Mouse (Mus musculus) midbrain, embryonic 13.5 days (tissue): Measurements from ENCODE around the gene Rad51b. TPM values are rescaled to one million over a fixed set of nuclear protein-coding genes. Genes with fewer than 3 reads are reported as not detected.

Source experiments
- ATAC-seq: fragments of 200-750 bp; cut with Nextera tagmentation; 2 replicates; pipeline ENCODE4 v1.8.0; 2017; ENCODE audit warnings: mild to moderate bottlenecking, moderate TSS enrichment, moderate library complexity
- H3K27ac ChIP-seq: fragments of 300-500 bp; sonication (generic); 2 replicates; pipeline ENCODE4 v1.5.1; 2015; ENCODE audit warnings: inconsistent platforms, mild to moderate bottlenecking, moderate library complexity
- H3K27me3 ChIP-seq: fragments of 300-500 bp; sonication (generic); 2 replicates; pipeline ENCODE4 v1.6.1; 2015; ENCODE audit warnings: mild to moderate bottlenecking, inconsistent platforms
- H3K36me3 ChIP-seq: fragments of 300-500 bp; sonication (generic); 2 replicates; pipeline ENCODE4 v1.6.1; 2015; ENCODE audit warnings: mild to moderate bottlenecking, inconsistent platforms
- H3K4me1 ChIP-seq: fragments of 300-500 bp; sonication (generic); replicated peaks from 2 replicates; pipeline ENCODE4 v1.6.1; 2015; ENCODE audit warnings: inconsistent platforms
- H3K4me2 ChIP-seq: fragments of 300-500 bp; sonication (generic); replicated peaks from 2 replicates; pipeline ENCODE4 v1.6.1; 2015; ENCODE audit warnings: moderate library complexity, mild to moderate bottlenecking, inconsistent platforms
- H3K4me3 ChIP-seq: fragments of 300-500 bp; sonication (generic); replicated peaks from 2 replicates; pipeline ENCODE4 v1.5.1; 2015; ENCODE audit warnings: mild to moderate bottlenecking, inconsistent platforms
- H3K9ac ChIP-seq: fragments of 300-500 bp; sonication (generic); replicated peaks from 2 replicates; pipeline ENCODE4 v1.6.1; 2015; ENCODE audit warnings: mild to moderate bottlenecking, inconsistent platforms
- H3K9me3 ChIP-seq: fragments of 300-500 bp; sonication (generic); 2 replicates; pipeline ENCODE4 v1.6.1; 2016; ENCODE audit warnings: mild to moderate bottlenecking, inconsistent platforms
- WGBS: fragments of 180-500 bp; shearing (Covaris S2); methylation state at CpG from one replicate; pipeline ENCODE4 v1.1.7; 2015; 5-methylcytosine and 5-hydroxymethylcytosine counted together
- polyA plus RNA-seq: library from polyadenylated mRNA; unstranded; fragments of >200 nt; fragmentation: Nextera tagmentation; extraction: Ambion mirVana; gene quantifications from 2 replicates; pipeline ENCODE4 v1.2.1, GENCODE M21; 2015

Rad51b gene
- polyA plus RNA-seq, 1 experiment from 2014 or later = 3.2 TPM

DNA sequence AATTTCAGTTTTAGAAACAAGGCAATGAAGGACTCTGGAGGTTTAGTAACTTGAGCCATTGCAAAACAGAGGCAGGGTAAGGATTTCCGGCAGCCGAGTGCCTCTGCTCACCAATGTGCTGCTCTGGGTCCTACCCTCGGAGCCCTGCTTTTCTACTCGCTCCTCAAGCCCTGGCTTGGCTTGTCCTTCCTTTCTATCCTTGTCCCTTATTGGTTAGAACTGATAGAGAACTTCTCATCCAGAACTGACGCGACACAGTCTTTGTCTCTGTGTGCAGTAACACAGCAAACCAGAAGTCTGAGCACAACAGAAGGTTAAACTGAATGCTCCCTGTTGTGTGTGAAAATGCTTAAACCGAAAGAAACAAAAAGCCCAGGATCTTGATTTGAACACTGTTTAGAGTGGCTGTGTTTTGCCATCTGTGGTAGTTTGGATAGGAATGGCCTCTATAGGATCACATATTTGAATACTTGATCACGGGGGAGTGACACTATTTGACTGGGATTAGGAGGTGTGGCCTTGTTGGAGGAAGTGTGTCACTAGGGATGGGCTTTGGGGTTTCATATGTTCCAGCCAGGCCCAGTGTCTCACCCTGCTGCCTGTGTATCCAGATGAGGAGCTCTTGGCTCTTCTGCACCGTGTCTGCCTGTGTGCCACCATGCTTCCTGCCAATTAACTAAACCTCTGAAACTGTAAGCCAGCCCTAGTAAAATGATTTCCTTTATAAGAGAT is 389.7 kb downstream of the Rad51b start:
- Histone ChIP-seq H3K4me3 (no peak overlapping the region), H3K4me2 (no peak overlapping the region), H3K27me3 (no peaks in the 10 kb centered on the region), H3K4me1 (peaks cover 9% of the 10 kb centered on the region), H3K9me3 (no peaks in the 10 kb centered on the region), H3K9ac (no peak overlapping the region), H3K27ac (no peak overlapping the region), H3K36me3 (no peaks in the 10 kb centered on the region)
- WGBS = 48% methylated on average over 9 of the region's 9 CpGs
- ATAC-seq = no peak

- Histone ChIP-seq H3K27me3 (no peaks in the 10 kb centered on the region), H3K9ac (no peak overlapping the region), H3K4me1 (peaks cover 9% of the 10 kb centered on the region), H3K4me2 (no peak overlapping the region), H3K9me3 (no peaks in the 10 kb centered on the region), H3K27ac (no peak overlapping the region), H3K4me3 (no peak overlapping the region), H3K36me3 (no peaks in the 10 kb centered on the region)
- 74% methylated on average over 7 of the region's 7 CpGs for WGBS
- no peak for ATAC-seq
Measured at GRCm38 (mm10) chr12:79687683-79688386, 390.8 kb downstream of the Rad51b start.

- Histone ChIP-seq H3K4me2 (no peak overlapping the region), H3K9me3 (no peaks in the 10 kb centered on the region), H3K36me3 (no peaks in the 10 kb centered on the region), H3K9ac (no peak overlapping the region), H3K27ac (no peak overlapping the region), H3K4me3 (no peak overlapping the region), H3K27me3 (no peaks in the 10 kb centered on the region), H3K4me1 (peaks cover 9% of the 10 kb centered on the region)
- WGBS = 77% methylated on average over 8 of the region's 8 CpGs
- no peak for ATAC-seq
Measured at GRCm38 (mm10) chr12:79689299-79689698, 392.2 kb downstream of the Rad51b start.

DNA sequence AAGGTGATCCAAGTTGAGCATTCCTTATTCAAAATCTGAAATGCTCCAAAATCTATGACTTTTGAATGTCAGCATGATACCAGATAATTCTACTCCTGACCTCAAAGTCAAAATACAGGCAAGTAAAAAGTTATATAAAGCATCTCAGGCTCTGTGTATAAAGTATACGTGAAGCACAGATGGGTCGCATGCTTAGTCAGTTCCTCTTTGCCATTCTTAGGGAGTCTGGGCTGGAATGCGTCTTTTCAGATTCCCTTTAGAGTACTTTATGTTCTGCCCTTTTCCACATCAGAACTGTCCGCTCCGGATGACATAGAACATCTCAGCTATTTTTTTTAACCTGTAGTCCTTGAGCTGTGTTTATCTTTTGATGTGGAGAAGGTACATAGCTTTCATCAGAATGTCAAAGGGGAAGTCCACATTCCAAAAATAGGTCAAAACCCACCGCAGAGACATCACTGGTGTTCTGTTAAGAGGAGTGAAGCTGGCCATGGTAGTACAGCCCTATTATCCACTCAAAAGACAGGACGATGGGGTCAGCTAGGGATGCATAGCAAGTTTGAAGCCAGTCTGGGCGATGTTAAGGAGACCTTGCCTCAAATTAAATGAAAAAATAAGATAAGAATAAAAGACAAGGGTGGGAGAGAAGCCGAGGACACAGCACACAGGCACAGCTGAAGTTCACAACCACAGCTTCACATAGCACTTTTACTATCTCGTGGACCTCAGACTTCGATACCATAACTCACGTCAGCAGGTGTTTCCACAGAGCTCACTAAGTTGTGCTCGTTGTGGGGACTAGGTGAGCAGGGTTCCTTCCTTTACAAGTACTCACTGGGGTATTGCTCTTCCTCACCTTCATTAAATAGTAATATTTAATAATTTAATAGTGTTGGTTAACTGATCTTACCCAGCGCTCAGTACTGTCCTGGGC is 395.1 kb downstream of the Rad51b start:
- Histone ChIP-seq H3K4me3 (no peak overlapping the region), H3K9me3 (no peaks in the 10 kb centered on the region), H3K4me1 (peaks cover 8% of the 10 kb centered on the region; the same call in 1 of the 2 replicates), H3K27me3 (no peaks in the 10 kb centered on the region), H3K36me3 (no peaks in the 10 kb centered on the region), H3K9ac (no peak overlapping the region), H3K27ac (no peak overlapping the region), H3K4me2 (no peak overlapping the region)
- 94% methylated on average over 14 of the region's 14 CpGs for WGBS
- no peak for ATAC-seq

- H3K9me3 ChIP-seq = no peaks in the 10 kb centered on the region
- no peak for ATAC-seq
- H3K4me3 ChIP-seq = no peak overlapping the region
- peaks cover 5% of the 10 kb centered on the region; the same call in 1 of the 2 replicates for H3K4me1 ChIP-seq
- H3K27ac ChIP-seq = no peak overlapping the region
- H3K4me2 ChIP-seq = no peak overlapping the region
- H3K9ac ChIP-seq = no peak overlapping the region
- H3K36me3 ChIP-seq = no peaks in the 10 kb centered on the region
- no peaks in the 10 kb centered on the region for H3K27me3 ChIP-seq
- 40% methylated on average over 3 of the region's 3 CpGs for WGBS
Measured at GRCm38 (mm10) chr12:79695832-79696434, 398.9 kb downstream of the Rad51b start.

- Histone ChIP-seq H3K9ac (no peak overlapping the region), H3K27ac (no peak overlapping the region)
Measured at GRCm38 (mm10) chr12:79703555-79703954, 406.5 kb downstream of the Rad51b start.

DNA sequence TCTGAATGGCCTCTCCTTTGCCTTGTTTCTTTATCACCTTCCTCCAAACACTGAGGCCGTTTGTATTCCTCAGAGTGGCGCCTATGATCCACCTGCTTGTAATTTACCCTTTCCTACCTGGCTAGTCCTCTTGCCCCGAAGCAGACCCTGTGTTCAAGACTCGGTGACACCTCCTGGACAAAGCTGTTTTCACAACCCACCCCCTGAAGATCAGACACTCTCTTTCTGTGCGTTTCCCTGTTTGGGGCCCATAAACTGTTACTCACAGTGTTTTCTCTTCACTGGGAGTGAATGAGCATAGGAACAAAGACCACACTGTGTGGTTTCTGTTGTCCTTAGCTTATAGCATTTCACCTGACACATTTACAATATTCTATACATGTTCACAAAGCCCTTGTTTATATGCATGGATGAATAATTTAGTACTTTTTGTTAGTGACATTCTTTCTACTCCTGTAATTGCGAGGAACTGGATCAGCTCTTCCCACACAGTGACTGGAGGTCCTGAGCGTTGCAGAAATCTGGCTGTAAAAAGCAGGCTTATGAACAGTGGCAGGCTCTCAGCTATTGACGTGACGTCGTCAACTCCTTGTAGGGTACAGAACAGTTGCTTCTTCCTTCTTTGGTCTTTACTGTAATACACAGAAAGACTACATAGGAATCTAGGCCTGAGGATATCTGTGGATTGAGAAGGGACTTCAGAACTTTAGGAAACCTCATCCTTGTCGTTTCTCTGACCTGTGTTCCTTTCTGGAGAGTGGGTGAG is 408.6 kb downstream of the Rad51b start:
- Histone ChIP-seq H3K36me3 (no peaks in the 10 kb centered on the region), H3K9ac (no peak overlapping the region), H3K4me1 (peaks cover 53% of the 10 kb centered on the region), H3K9me3 (no peaks in the 10 kb centered on the region), H3K27me3 (no peaks in the 10 kb centered on the region), H3K4me3 (no peak overlapping the region), H3K4me2 (no peak overlapping the region), H3K27ac (0 out of 2 replicates have a peak overlapping the region, but pooled peaks have one; percentile 44)
- ATAC-seq = no peak
- WGBS = 52% methylated on average over 11 of the region's 11 CpGs

More at GRCm38 (mm10) chr12:79703555-79703954, 406.5 kb downstream of the Rad51b start:
- Histone ChIP-seq H3K36me3 (no peaks in the 10 kb centered on the region), H3K4me3 (no peak overlapping the region), H3K4me1 (peaks cover 50% of the 10 kb centered on the region), H3K4me2 (no peak overlapping the region), H3K9me3 (no peaks in the 10 kb centered on the region), H3K27me3 (no peaks in the 10 kb centered on the region)
- 36% methylated on average over 8 of the region's 8 CpGs for WGBS
- ATAC-seq = no peak

DNA sequence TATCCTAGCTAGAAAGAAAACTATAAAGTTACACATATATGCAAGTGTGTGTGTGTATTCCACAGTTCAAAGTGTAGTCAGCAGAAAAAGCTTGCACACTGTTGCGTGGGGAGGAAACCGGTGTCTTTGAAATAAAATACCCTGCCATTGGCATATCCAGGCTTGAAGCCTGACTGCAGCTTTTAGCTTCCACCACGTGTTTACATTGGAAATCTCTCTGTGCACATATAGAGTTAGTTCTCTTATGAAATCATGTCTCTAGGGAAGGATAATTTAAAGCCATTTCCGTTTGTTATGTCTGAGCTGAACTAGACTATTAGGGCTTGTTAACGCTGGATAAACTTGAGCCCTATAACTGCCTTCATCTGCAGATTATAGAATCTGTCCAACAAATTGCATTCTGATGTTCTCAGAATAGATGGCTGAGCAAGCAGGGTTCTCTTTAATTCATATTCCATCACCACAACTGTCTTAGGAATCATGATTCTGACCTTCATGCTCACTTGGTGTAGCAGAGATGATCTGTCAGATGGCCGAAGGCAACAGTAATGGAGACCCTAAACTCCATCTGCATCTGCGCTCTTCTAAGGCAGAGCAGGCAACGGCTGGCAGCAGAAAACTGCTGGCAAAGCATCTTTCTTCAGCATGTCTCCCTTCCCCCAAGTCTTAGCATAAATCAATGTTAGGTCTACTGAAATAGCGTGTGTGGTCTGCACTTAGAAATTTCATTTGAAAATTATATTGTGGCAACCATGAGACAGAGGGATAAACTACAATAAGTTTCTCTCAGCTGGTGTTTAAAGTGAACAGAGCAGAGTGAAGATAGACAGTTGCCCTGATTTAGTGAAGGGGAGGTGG is 410.7 kb downstream of the Rad51b start:
- 70% methylated on average over 9 of the region's 9 CpGs for WGBS
- Histone ChIP-seq H3K9me3 (no peaks in the 10 kb centered on the region), H3K4me3 (no peak overlapping the region), H3K9ac (no peak overlapping the region), H3K4me1 (peaks cover 53% of the 10 kb centered on the region), H3K27ac (0 out of 2 replicates have a peak overlapping the region, but pooled peaks have one; percentile 5), H3K4me2 (no peak overlapping the region), H3K27me3 (no peaks in the 10 kb centered on the region), H3K36me3 (no peaks in the 10 kb centered on the region)
- ATAC-seq = no peak

DNA sequence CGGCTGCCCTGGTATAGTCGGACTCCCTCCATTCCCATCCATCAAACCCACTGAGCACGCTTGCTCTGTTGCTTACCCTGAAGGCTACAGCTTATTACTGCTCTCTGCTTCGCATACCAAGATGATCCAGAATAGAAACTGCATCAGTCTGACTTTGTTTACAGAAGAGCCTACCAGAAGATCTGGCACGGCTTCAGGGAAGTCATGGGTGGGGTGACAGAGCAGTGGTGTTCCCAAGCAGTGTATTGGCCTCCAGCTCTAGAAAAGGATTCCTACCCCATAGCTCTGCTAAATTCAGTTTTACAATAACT is 411.3 kb downstream of the Rad51b start:
- H3K4me1 ChIP-seq = peaks cover 54% of the 10 kb centered on the region
- no peak for ATAC-seq

DNA sequence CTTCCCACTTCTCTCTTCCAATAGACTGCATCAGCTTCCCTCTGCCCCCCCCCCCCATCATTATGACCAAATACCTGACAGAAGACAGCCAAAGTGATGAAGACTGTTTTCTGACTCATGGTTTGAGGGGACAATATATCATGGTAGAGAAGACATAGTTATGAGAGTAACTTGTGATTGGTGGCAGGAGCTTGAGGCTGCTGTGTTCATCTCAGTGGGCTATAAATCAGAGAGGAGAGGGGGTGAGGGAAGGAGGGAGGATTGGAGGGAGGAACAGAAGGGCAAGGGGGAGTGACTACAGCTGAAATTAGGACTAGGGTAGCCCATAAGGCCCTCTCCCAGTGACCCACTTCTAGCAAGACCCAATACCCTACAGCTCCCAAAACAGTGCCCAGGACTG is 416.2 kb downstream of the Rad51b start:
- Histone ChIP-seq H3K27me3 (no peaks in the 10 kb centered on the region), H3K9ac (no peak overlapping the region), H3K9me3 (no peaks in the 10 kb centered on the region), H3K4me1 (peaks cover 37% of the 10 kb centered on the region), H3K36me3 (no peaks in the 10 kb centered on the region), H3K4me2 (no peak overlapping the region), H3K4me3 (no peak overlapping the region), H3K27ac (no peak overlapping the region)
- no peak for ATAC-seq

More for the DNA sequence above, 411.3 kb downstream of the Rad51b start:
- H3K27me3 ChIP-seq = no peaks in the 10 kb centered on the region
- H3K4me3 ChIP-seq = no peak overlapping the region
- no peak overlapping the region for H3K27ac ChIP-seq
- WGBS = 84% methylated on average over 5 of the region's 5 CpGs
- H3K9ac ChIP-seq = no peak overlapping the region
- H3K4me2 ChIP-seq = no peak overlapping the region
- H3K9me3 ChIP-seq = no peaks in the 10 kb centered on the region
- H3K36me3 ChIP-seq = no peaks in the 10 kb centered on the region
